Comparison of ENCODE assay signal across 8 mouse cellular contexts in the genomic region with DNA sequence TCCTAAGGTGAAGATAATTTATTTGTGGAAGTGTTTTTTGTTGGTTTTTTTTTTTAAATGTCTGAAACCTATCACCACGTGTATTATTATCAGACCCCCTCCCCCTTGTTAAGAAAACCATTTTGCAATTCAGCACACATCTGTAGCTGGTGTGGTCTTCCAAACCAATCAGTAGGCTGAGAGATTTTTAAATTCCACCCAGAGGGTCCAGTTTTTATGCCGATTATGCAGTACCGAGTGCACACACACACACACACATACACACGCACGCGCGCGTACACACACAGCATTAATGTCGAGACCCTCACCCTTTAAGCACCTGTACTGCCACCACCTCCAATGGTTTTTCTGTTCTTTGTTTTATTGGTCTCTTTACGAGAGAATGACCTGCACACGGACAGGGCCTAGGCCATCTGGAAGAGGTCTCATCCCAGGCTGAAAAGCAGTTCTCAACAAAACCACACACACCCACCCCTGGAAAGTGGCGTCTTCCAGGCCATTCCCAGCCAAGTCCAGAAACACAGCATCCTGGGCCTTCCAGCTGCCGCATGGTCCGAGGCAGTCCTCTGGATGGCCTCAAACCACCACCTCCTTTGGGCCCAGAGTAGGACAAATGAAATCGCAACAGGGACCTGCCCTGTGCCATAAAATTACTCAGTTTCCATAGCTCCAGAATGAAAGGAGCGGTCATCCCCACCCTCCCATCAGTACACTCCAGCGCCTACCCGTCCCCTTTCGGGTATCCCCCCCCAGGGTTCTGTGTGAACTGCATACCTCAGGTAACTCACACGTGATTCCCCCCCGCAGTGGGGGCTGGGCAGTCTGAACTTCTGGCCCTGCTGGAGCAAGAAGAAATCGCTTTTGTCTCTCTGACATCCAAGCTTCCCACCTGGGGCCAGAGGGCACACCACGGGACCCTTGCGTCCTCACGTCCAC. TPM values are rescaled to one million over a fixed set of nuclear protein-coding genes. Genes with fewer than 3 reads are reported as not detected.
A peak's percentile ranks its signal among the peaks of the same experiment; 100 is the strongest.
DNase-seq lines count a peak whose midpoint lies in the region; ATAC-seq and TF ChIP-seq lines count a peak whose summit lies in the region.

No protein-coding gene starts in this region.

- no peak for TF ChIP-seq POLR2A in ES-Bruce4 (IDR thresholded peaks at IDR 0.05; ENCODE audit: insufficient read depth, low read length)

- DNase-seq in 3T3-L1 (ENCODE audit: low read depth, low spot score): peak; percentile 60
- peak; percentile 74 for DNase-seq in embryo, embryonic 10.5 days (ENCODE audit: low spot score)
- DNase-seq in heart, postnatal 0 days (ENCODE audit: low spot score): no peak
- DNase-seq in kidney, postnatal 4 days: peak; percentile 66 to 81
- DNase-seq in midbrain, embryonic 11.5 days (ENCODE audit: low spot score, missing footprints): peak; percentile 94
- peak; percentile 68 to 70 for DNase-seq in thymus, postnatal 10 days (ENCODE audit: low spot score in 2 of 2)
- DNase-seq in gastrocnemius, adult 8-10 months (ENCODE audit: low spot score in 2 of 2): no peak

- no peaks in the 10 kb centered on the region for H3K27me3 ChIP-seq in ES-Bruce4 (ENCODE audit: control insufficient read depth, insufficient read depth, low read length, poor library complexity, severe bottlenecking)
- H3K27me3 ChIP-seq in heart, postnatal 0 days (ENCODE audit: control insufficient read depth, insufficient read depth, low read length): no peaks in the 10 kb centered on the region
- peaks cover 2% of the 10 kb centered on the region; the same call in 1 of the 2 replicates for H3K27me3 ChIP-seq in midbrain, embryonic 11.5 days (ENCODE audit: control insufficient read depth, insufficient read depth, low read length)

- H3K27ac ChIP-seq in ES-Bruce4 (ENCODE audit: insufficient read depth, low read length): no peak overlapping the region
- H3K27ac ChIP-seq in heart, postnatal 0 days (ENCODE audit: low read depth): peak overlapping the region; percentile 90
- H3K27ac ChIP-seq in midbrain, embryonic 11.5 days (ENCODE audit: low read depth, low read length): peak overlapping the region; percentile 92

- no peaks in the 10 kb centered on the region for H3K9me3 ChIP-seq in ES-Bruce4 (replicated peaks; ENCODE audit: control insufficient read depth, insufficient read depth, low read length, poor library complexity, severe bottlenecking)
- H3K9me3 ChIP-seq in heart, postnatal 0 days (replicated peaks; ENCODE audit: control insufficient read depth, low read length): no peaks in the 10 kb centered on the region
- no peaks in the 10 kb centered on the region for H3K9me3 ChIP-seq in midbrain, embryonic 11.5 days (ENCODE audit: control insufficient read depth, low read length)

- peak overlapping the region; percentile 83 for H3K9ac ChIP-seq in ES-Bruce4 (ENCODE audit: low read depth, poor library complexity, severe bottlenecking)
- H3K9ac ChIP-seq in heart, postnatal 0 days (replicated peaks; ENCODE audit: low read depth, low read length): peak overlapping the region; percentile 86
- peak overlapping the region; percentile 97 for H3K9ac ChIP-seq in midbrain, embryonic 11.5 days (ENCODE audit: low read length)

- TF ChIP-seq EP300 in ES-Bruce4 (IDR thresholded peaks at IDR 0.05; ENCODE audit: insufficient read depth, low read depth, low read length): peak; percentile 60; the same call in 1 of the 2 replicates
- TF ChIP-seq EP300 in heart, postnatal 0 days (IDR thresholded peaks at IDR 0.05; ENCODE audit: low read depth): no peak

- peak overlapping the region; percentile 87 for H3K4me2 ChIP-seq in heart, postnatal 0 days (ENCODE audit: low read depth, low read length)
- H3K4me2 ChIP-seq in midbrain, embryonic 11.5 days: peak overlapping the region; percentile 71

- ATAC-seq in heart, postnatal 0 days (ENCODE audit: insufficient read depth, low read depth): no peak
- ATAC-seq in midbrain, embryonic 11.5 days (ENCODE audit: low FRiP score): peak; percentile 30

- no peak for TF ChIP-seq CTCF in ES-Bruce4 (IDR thresholded peaks at IDR 0.05; ENCODE audit: low read depth, low read length)
- no peak for TF ChIP-seq CTCF in heart, postnatal 0 days (IDR thresholded peaks at IDR 0.05; ENCODE audit: low read depth)

- peak overlapping the region; percentile 92 for H3K4me3 ChIP-seq in ES-Bruce4 (ENCODE audit: low read depth, low read length)
- peak overlapping the region; percentile 85 for H3K4me3 ChIP-seq in heart, postnatal 0 days (ENCODE audit: low read depth, low read length)
- peak overlapping the region; percentile 92 for H3K4me3 ChIP-seq in midbrain, embryonic 11.5 days (ENCODE audit: low read depth, low read length)

- WGBS in heart, postnatal 0 days: 15% methylated on average over 25 of the region's 25 CpGs
- 3% methylated on average over 25 of the region's 25 CpGs for WGBS in midbrain, embryonic 11.5 days

- no peaks in the 10 kb centered on the region for H3K36me3 ChIP-seq in ES-Bruce4 (ENCODE audit: control insufficient read depth, insufficient read depth, low read length, poor library complexity, severe bottlenecking)
- H3K36me3 ChIP-seq in heart, postnatal 0 days (replicated peaks; ENCODE audit: control insufficient read depth, insufficient read depth, low read length): no peaks in the 10 kb centered on the region
- no peaks in the 10 kb centered on the region; the same call in none of the 2 replicates for H3K36me3 ChIP-seq in midbrain, embryonic 11.5 days (ENCODE audit: control insufficient read depth, insufficient read depth, low read length)

- H3K4me1 ChIP-seq in ES-Bruce4 (ENCODE audit: control insufficient read depth, insufficient read depth, low read length): peaks cover 1% of the 10 kb centered on the region
- H3K4me1 ChIP-seq in heart, postnatal 0 days (ENCODE audit: control insufficient read depth, insufficient read depth): peaks cover 28% of the 10 kb centered on the region
- peaks cover 14% of the 10 kb centered on the region for H3K4me1 ChIP-seq in midbrain, embryonic 11.5 days (ENCODE audit: control insufficient read depth, insufficient read depth, low read length)

RNA-seq across cellular contexts. Expression of a gene that starts 1.9 kb away (rescaled TPM):
- 106 and 108 TPM in 2 replicates for polyA plus RNA-seq in ES-Bruce4 (2011; ENCODE audit: insufficient read depth, insufficient read length, low read depth, missing spikeins)
- total RNA-seq in heart, postnatal 0 days (2014; rRNA removed; ENCODE audit: low replicate concordance): 20.9 and 23.4 TPM in 2 replicates
- polyA plus RNA-seq in heart, postnatal 0 days (2015; fragmentation: Nextera tagmentation; extraction: Ambion mirVana): 6.0 and 6.2 TPM in 2 replicates
- 12.0 and 12.1 TPM in 2 replicates for polyA plus RNA-seq in midbrain, embryonic 11.5 days (2014; fragmentation: Nextera tagmentation; extraction: Ambion mirVana)
- total RNA-seq in gastrocnemius, adult 8-10 months (2022): under 1 TPM; 0.11 to 0.63 (median 0.29) TPM

Comparison
In these comparisons a context has a peak if more than half of its experiments do, and no peak if none do; other contexts are left out.
1. DNase-seq: peak in 3T3-L1 (single experiment), embryo, embryonic 10.5 days (single experiment), kidney, postnatal 4 days (2 of 2), midbrain, embryonic 11.5 days (single experiment) and thymus, postnatal 10 days (2 of 2); none in heart, postnatal 0 days (single experiment) and gastrocnemius, adult 8-10 months (0 of 2).
2. Peak in every context shown above with its lines, with median percentiles within 50 percentile points of each other: H3K4me3 ChIP-seq and H3K9ac ChIP-seq.